In the genomic region with DNA sequence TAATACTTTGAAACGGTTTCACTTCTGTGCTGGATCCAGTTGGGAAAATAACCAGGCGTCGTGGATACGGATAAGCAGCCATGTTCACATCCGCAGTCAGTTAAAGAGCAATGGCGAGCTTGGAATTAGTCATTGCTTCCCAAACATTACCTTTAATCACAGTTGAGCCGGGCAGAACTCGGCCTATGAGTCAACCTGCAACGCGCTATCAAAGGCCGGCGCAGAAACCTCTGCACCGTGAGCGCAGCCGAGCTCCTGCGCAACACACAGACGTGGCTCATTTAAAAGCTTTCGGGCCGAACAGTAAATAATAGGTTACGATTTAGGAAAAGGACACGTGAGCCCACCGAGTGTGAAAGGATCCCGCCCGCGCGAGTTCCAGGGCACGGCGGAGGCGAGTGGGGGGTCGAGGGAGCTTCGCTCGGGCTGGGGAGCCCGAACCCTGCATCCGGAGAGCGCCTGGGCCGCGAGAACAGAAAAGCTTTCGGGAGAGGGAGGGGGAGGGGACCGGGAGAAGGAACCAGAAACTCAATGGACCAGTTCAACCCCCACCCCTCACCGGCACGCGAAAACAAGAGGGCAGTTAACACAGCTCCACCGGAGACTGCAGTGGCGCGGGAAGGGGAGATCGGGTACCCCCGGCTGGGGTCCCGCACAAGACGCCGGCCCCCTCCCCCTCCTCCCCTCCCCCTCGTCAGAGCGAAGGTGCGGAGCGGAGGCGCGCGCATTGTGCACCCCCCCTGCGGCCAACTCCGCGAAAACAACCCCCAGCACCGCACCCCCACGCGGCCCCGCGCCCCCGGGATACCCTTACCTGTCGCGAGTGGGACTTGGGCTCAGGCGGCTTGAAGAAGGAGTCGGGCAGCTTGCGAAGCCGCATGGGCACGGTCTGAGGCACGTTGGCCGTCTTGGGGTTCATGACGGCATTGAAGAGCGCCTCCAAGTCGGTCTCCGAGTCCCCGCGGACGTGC, we compare ENCODE assay signal across 8 mouse cellular contexts. TPM values are rescaled to one million over a fixed set of nuclear protein-coding genes. Genes with fewer than 3 reads are reported as not detected.
DNase-seq lines count a peak whose midpoint lies in the region; ATAC-seq and TF ChIP-seq lines count a peak whose summit lies in the region.

No protein-coding gene starts in this region.

- peak overlapping the region; percentile 44 for H3K4me2 ChIP-seq in forebrain, embryonic 11.5 days (ENCODE audit: low read depth, low read length, severe bottlenecking)
- H3K4me2 ChIP-seq in heart, embryonic 15.5 days, result peak overlapping the region; percentile 63
- peak overlapping the region; percentile 48 for H3K4me2 ChIP-seq in liver, embryonic 16.5 days (ENCODE audit: low read depth, low read length)

- 0 out of 2 replicates have a peak, but pooled peaks cover 2% of the 10 kb centered on the region for H3K4me1 ChIP-seq in forebrain, embryonic 11.5 days (replicated peaks; ENCODE audit: control insufficient read depth, insufficient read depth, low read length)
- H3K4me1 ChIP-seq in heart, embryonic 15.5 days (replicated peaks), result peaks cover 16% of the 10 kb centered on the region
- H3K4me1 ChIP-seq in liver, embryonic 16.5 days (ENCODE audit: control insufficient read depth, low read depth, low read length), result no peaks in the 10 kb centered on the region
- H3K4me1 ChIP-seq in olfactory bulb, adult 2 months (ENCODE audit: control insufficient read depth, insufficient read depth, low read length), result peaks cover 15% of the 10 kb centered on the region

- no peaks in the 10 kb centered on the region for H3K27me3 ChIP-seq in forebrain, embryonic 11.5 days (ENCODE audit: control insufficient read depth, insufficient read depth, low read length)
- no peaks in the 10 kb centered on the region for H3K27me3 ChIP-seq in heart, embryonic 15.5 days
- H3K27me3 ChIP-seq in liver, embryonic 16.5 days (ENCODE audit: control insufficient read depth, insufficient read depth, low read depth, low read length), result peaks cover 49% of the 10 kb centered on the region

- peak overlapping the region; percentile 80 for H3K4me3 ChIP-seq in forebrain, embryonic 11.5 days (ENCODE audit: low read depth, low read length)
- peak overlapping the region; percentile 95 for H3K4me3 ChIP-seq in heart, embryonic 15.5 days
- peak overlapping the region; percentile 64 for H3K4me3 ChIP-seq in liver, embryonic 16.5 days (ENCODE audit: low read depth, low read length)
- H3K4me3 ChIP-seq in olfactory bulb, adult 2 months (ENCODE audit: insufficient read depth, low read depth, low read length), result peak overlapping the region; percentile 65

- H3K9me3 ChIP-seq in forebrain, embryonic 11.5 days (ENCODE audit: control insufficient read depth, low read length), result no peaks in the 10 kb centered on the region
- no peaks in the 10 kb centered on the region for H3K9me3 ChIP-seq in heart, embryonic 15.5 days (replicated peaks)
- no peaks in the 10 kb centered on the region for H3K9me3 ChIP-seq in liver, embryonic 16.5 days (replicated peaks; ENCODE audit: control insufficient read depth, low read length)

- peaks cover 3% of the 10 kb centered on the region for H3K36me3 ChIP-seq in forebrain, embryonic 11.5 days (ENCODE audit: control insufficient read depth, insufficient read depth, low read length)
- peaks cover 25% of the 10 kb centered on the region for H3K36me3 ChIP-seq in heart, embryonic 15.5 days
- no peaks in the 10 kb centered on the region for H3K36me3 ChIP-seq in liver, embryonic 16.5 days (ENCODE audit: control insufficient read depth, insufficient read depth)

- TF ChIP-seq CTCF in olfactory bulb, adult 2 months (IDR thresholded peaks at IDR 0.05; ENCODE audit: insufficient read depth, low read depth, low read length), result no peak

- no peak for TF ChIP-seq POLR2A in olfactory bulb, adult 2 months (IDR thresholded peaks at IDR 0.05; ENCODE audit: insufficient read depth, low read depth, low read length)

- under 1% methylated on average over 73 of the region's 82 CpGs for WGBS in forebrain, embryonic 11.5 days
- WGBS in heart, embryonic 15.5 days, result under 1% methylated on average over 74 of the region's 82 CpGs
- whole genome bisulfite sequencing in liver, embryonic 16.5 days (ENCODE audit: insufficient replicate concordance), result under 1% methylated on average over 72 of the region's 82 CpGs
- under 1% methylated on average over 82 of the region's 82 CpGs for WGBS in olfactory bulb, adult 2 months

- peak overlapping the region; percentile 92 for H3K9ac ChIP-seq in forebrain, embryonic 11.5 days (ENCODE audit: low read length)
- H3K9ac ChIP-seq in heart, embryonic 15.5 days, result peak overlapping the region; percentile 98
- peak overlapping the region; percentile 63 for H3K9ac ChIP-seq in liver, embryonic 16.5 days (ENCODE audit: low read depth, low read length)

- peak overlapping the region; percentile 92 for H3K27ac ChIP-seq in forebrain, embryonic 11.5 days (ENCODE audit: low read depth, low read length)
- H3K27ac ChIP-seq in heart, embryonic 15.5 days, result peak overlapping the region; percentile 98
- peak overlapping the region; percentile 66 for H3K27ac ChIP-seq in liver, embryonic 16.5 days (ENCODE audit: low read length)
- H3K27ac ChIP-seq in olfactory bulb, adult 2 months (ENCODE audit: insufficient read depth, low read depth, low read length), result no peak overlapping the region

- peak; percentile 13 for DNase-seq in CD4-positive helper T cell, adult 2 months (ENCODE audit: low read depth, low spot score)
- DNase-seq in brain, adult 2 months (ENCODE audit: low read depth, low spot score), result peak; percentile 59
- peak; percentile 87 for DNase-seq in forebrain, embryonic 11.5 days (ENCODE audit: low spot score)
- DNase-seq in kidney, postnatal 14 days, result peak; percentile 82
- DNase-seq in urinary bladder, postnatal 14 days (ENCODE audit: low spot score), result peak; percentile 70

- peak; percentile 73 for ATAC-seq in forebrain, embryonic 11.5 days (replicated peaks; ENCODE audit: low FRiP score)
- ATAC-seq in heart, embryonic 15.5 days (replicated peaks; ENCODE audit: insufficient number of reproducible peaks, insufficient read depth, low FRiP score, low read depth), result peak; percentile 36
- peak; percentile 68 for ATAC-seq in liver, embryonic 16.5 days (ENCODE audit: low read depth)

RNA-seq across cellular contexts. Expression of gene Yap1, which starts 0.8 kb away (rescaled TPM):
- polyA plus RNA-seq in forebrain, embryonic 11.5 days (2014; fragmentation: Nextera tagmentation; extraction: Ambion mirVana), result 34.9 and 37.6 TPM in 2 replicates
- 19.8 and 24.3 TPM in 2 replicates for polyA plus RNA-seq in heart, embryonic 15.5 days (2015; fragmentation: Nextera tagmentation; extraction: Ambion mirVana)
- polyA plus RNA-seq in liver, embryonic 16.5 days (2015; fragmentation: Nextera tagmentation; extraction: Ambion mirVana), result 2.8 and 3.4 TPM in 2 replicates
- not detected in 2 replicates for polyA plus RNA-seq in olfactory bulb, adult 2 months (2012; ENCODE audit: insufficient read depth, insufficient read length, low replicate concordance, missing spikeins)

RNA-seq across cellular contexts. Expression of gene Cfap300, which starts 39.0 kb away (rescaled TPM):
- 18.6 and 21.4 TPM in 2 replicates for polyA plus RNA-seq in forebrain, embryonic 11.5 days (2014; fragmentation: Nextera tagmentation; extraction: Ambion mirVana)
- 5.1 and 5.9 TPM in 2 replicates for polyA plus RNA-seq in heart, embryonic 15.5 days (2015; fragmentation: Nextera tagmentation; extraction: Ambion mirVana)
- 0.36 and 0.78 TPM in 2 replicates for polyA plus RNA-seq in liver, embryonic 16.5 days (2015; fragmentation: Nextera tagmentation; extraction: Ambion mirVana)
- not detected in 2 replicates for polyA plus RNA-seq in olfactory bulb, adult 2 months (2012; ENCODE audit: insufficient read depth, insufficient read length, low replicate concordance, missing spikeins)

Comparison
In these comparisons a context has a peak if more than half of its experiments do, and no peak if none do; other contexts are left out.
1. DNase-seq: peak in every context shown above with its lines; median percentile 87 in forebrain, embryonic 11.5 days; 82 in kidney, postnatal 14 days; 70 in urinary bladder, postnatal 14 days; 59 in brain, adult 2 months; 13 in CD4-positive helper T cell, adult 2 months.